Mouse (Mus musculus): ENCODE measurements around the gene Olfr648.

Olfr648 gene

GRCm38 (mm10) chr7:104183292-104183691, at the start of gene Olfr648:
Olfr648 (minus strand) TSS chr7:104183392.
- DNase-seq (ENCODE audit: low read depth in 2 of 2, low spot score in 2 of 2), result no peak

GRCm38 (mm10) chr7:104231203-104231602, 48.0 kb upstream of the Olfr648 start:
- peak; percentile 25 to 43 for DNase-seq (ENCODE audit: low read depth in 2 of 2, low spot score in 2 of 2)

- DNase-seq (ENCODE audit: low read depth in 2 of 2, low spot score in 2 of 2), result peak in 1 of 2 experiments; percentile 7
These were observed 35.7 kb upstream of the Olfr648 start, which contains the start of gene Trim6 for GRCm38 (mm10) chr7:104218701-104219569. Trim6 (plus strand) TSS chr7:104218793.

- DNase-seq (ENCODE audit: low read depth in 2 of 2, low spot score in 2 of 2), result no peak
These were observed 34.7 kb upstream of the Olfr648 start for GRCm38 (mm10) chr7:104217881-104218280.

GRCm38 (mm10) chr7:104216011-104216535, 32.9 kb upstream of the Olfr648 start:
- no peak for DNase-seq (ENCODE audit: low read depth in 2 of 2, low spot score in 2 of 2)

GRCm38 (mm10) chr7:104206197-104206596, 23.0 kb upstream of the Olfr648 start:
- no peak for DNase-seq (ENCODE audit: low read depth in 2 of 2, low spot score in 2 of 2)

GRCm38 (mm10) chr7:104199822-104200221, 16.6 kb upstream of the Olfr648 start:
- peak; percentile 51 to 53 for DNase-seq (ENCODE audit: low read depth in 2 of 2, low spot score in 2 of 2)

- DNase-seq (ENCODE audit: low read depth in 2 of 2, low spot score in 2 of 2), result no peak
These were observed 12.7 kb upstream of the Olfr648 start, which contains the start of gene Olfr649 for GRCm38 (mm10) chr7:104195885-104196284. Olfr649 (minus strand) TSS chr7:104195985.

- no peak for DNase-seq (ENCODE audit: low read depth in 2 of 2, low spot score in 2 of 2)
These were observed 8.1 kb upstream of the Olfr648 start for GRCm38 (mm10) chr7:104191275-104191674.

GRCm38 (mm10) chr7:104179074-104179473, 4.1 kb downstream of the Olfr648 start:
- DNase-seq (ENCODE audit: low read depth in 2 of 2, low spot score in 2 of 2), result no peak

- DNase-seq (ENCODE audit: low read depth in 2 of 2, low spot score in 2 of 2), result no peak
These were observed 4.7 kb downstream of the Olfr648 start for GRCm38 (mm10) chr7:104178422-104179054.

GRCm38 (mm10) chr7:104175085-104175484, 8.1 kb downstream of the Olfr648 start:
- no peak for DNase-seq (ENCODE audit: low read depth in 2 of 2, low spot score in 2 of 2)

- peak; percentile 16 to 28 for DNase-seq (ENCODE audit: low read depth in 2 of 2, low spot score in 2 of 2)
These were observed 13.5 kb downstream of the Olfr648 start for GRCm38 (mm10) chr7:104169634-104170204.

- DNase-seq (ENCODE audit: low read depth in 2 of 2, low spot score in 2 of 2), result no peak
These were observed 16.1 kb downstream of the Olfr648 start for GRCm38 (mm10) chr7:104167105-104167504.

GRCm38 (mm10) chr7:104150456-104150855, 32.7 kb downstream of the Olfr648 start, which contains the start of gene Ubqlnl:
Ubqlnl (minus strand) TSS chr7:104150556.
- DNase-seq (ENCODE audit: low read depth in 2 of 2, low spot score in 2 of 2), result no peak

GRCm38 (mm10) chr7:104143179-104143578, 40.0 kb downstream of the Olfr648 start, which contains the start of gene Ubqln3:
Ubqln3 (minus strand) TSS chr7:104143279.
- DNase-seq (ENCODE audit: low read depth in 2 of 2, low spot score in 2 of 2), result no peak

GRCm38 (mm10) chr7:104137305-104137704, 45.9 kb downstream of the Olfr648 start, which contains the start of gene Olfr643:
Olfr643 (minus strand) TSS chr7:104137405.
- no peak for DNase-seq (ENCODE audit: low read depth in 2 of 2, low spot score in 2 of 2)

GRCm38 (mm10) chr7:104129726-104130125, 53.5 kb downstream of the Olfr648 start, which contains the start of gene Ubqln5:
Ubqln5 (minus strand) TSS chr7:104129826.
- DNase-seq (ENCODE audit: low read depth in 2 of 2, low spot score in 2 of 2), result no peak

Measured in CD8-positive naive resting alpha-beta T cell, adult 2 months (primary cell).